Mouse (Mus musculus) limb, embryonic 11.5 days (tissue): Measurements from ENCODE around the gene Eif6. TPM values are rescaled to one million over a fixed set of nuclear protein-coding genes. Genes with fewer than 3 reads are reported as not detected.

Experiments used
- ATAC-seq: fragments of 200-750 bp; cut with Nextera tagmentation; 2 replicates; pipeline ENCODE4 v1.8.0; 2017; ENCODE audit warnings: low read depth; ENCODE audit not compliant: insufficient number of reproducible peaks, low FRiP score, low TSS enrichment
- DNase-seq: peaks from one replicate; pipeline ENCODE4 v3.0.0-alpha.2; 2015; ENCODE audit warnings: low spot score
- H3K27ac ChIP-seq: fragments of 300-500 bp; sonication (generic); replicated peaks from 2 replicates; pipeline ENCODE4 v1.5.1; 2014; ENCODE audit warnings: low read depth, mild to moderate bottlenecking, low read length
- H3K27me3 ChIP-seq: fragments of 300-500 bp; sonication (generic); 2 replicates; pipeline ENCODE4 v1.6.1; 2014; ENCODE audit warnings: mild to moderate bottlenecking, low read length, mixed read lengths; ENCODE audit not compliant: control insufficient read depth, insufficient read depth
- H3K36me3 ChIP-seq: fragments of 300-500 bp; sonication (generic); 2 replicates; pipeline ENCODE4 v1.6.1; 2014; ENCODE audit warnings: mild to moderate bottlenecking, low read length, moderate library complexity, mixed read lengths; ENCODE audit not compliant: control insufficient read depth, insufficient read depth
- H3K4me1 ChIP-seq: fragments of 300-500 bp; sonication (generic); 2 replicates; pipeline ENCODE4 v1.6.1; 2014; ENCODE audit warnings: low read length, mixed read lengths; ENCODE audit not compliant: control insufficient read depth, insufficient read depth
- H3K4me2 ChIP-seq: fragments of 300-500 bp; sonication (generic); 2 replicates; pipeline ENCODE4 v1.6.1; 2014; ENCODE audit warnings: low read depth, mild to moderate bottlenecking, moderate library complexity; ENCODE audit not compliant: severe bottlenecking
- H3K4me3 ChIP-seq: fragments of 300-500 bp; sonication (generic); 2 replicates; pipeline ENCODE4 v1.5.1; 2014; ENCODE audit warnings: low read depth, low read length
- H3K9ac ChIP-seq: fragments of 300-500 bp; sonication (generic); 2 replicates; pipeline ENCODE4 v1.6.1; 2014; ENCODE audit warnings: mild to moderate bottlenecking, low read length
- H3K9me3 ChIP-seq: fragments of 300-500 bp; sonication (generic); 2 replicates; pipeline ENCODE4 v1.6.1; 2016; ENCODE audit warnings: low read length; ENCODE audit not compliant: control insufficient read depth
- WGBS: fragments of 180-500 bp; shearing (Covaris S2); extraction: QIAGEN DNeasy Blood & Tissue Kit; methylation state at CpG from one replicate; pipeline ENCODE4 v1.1.7; 2014; 5-methylcytosine and 5-hydroxymethylcytosine counted together
- polyA plus RNA-seq: library from polyadenylated mRNA; unstranded; fragments of >200 nt; fragmentation: Nextera tagmentation; extraction: Ambion mirVana; gene quantifications from 2 replicates; pipeline ENCODE4 v1.2.1, GENCODE M21; 2014

The Eif6 gene
- polyA plus RNA-seq = 201 and 215 TPM in 2 replicates

DNA sequence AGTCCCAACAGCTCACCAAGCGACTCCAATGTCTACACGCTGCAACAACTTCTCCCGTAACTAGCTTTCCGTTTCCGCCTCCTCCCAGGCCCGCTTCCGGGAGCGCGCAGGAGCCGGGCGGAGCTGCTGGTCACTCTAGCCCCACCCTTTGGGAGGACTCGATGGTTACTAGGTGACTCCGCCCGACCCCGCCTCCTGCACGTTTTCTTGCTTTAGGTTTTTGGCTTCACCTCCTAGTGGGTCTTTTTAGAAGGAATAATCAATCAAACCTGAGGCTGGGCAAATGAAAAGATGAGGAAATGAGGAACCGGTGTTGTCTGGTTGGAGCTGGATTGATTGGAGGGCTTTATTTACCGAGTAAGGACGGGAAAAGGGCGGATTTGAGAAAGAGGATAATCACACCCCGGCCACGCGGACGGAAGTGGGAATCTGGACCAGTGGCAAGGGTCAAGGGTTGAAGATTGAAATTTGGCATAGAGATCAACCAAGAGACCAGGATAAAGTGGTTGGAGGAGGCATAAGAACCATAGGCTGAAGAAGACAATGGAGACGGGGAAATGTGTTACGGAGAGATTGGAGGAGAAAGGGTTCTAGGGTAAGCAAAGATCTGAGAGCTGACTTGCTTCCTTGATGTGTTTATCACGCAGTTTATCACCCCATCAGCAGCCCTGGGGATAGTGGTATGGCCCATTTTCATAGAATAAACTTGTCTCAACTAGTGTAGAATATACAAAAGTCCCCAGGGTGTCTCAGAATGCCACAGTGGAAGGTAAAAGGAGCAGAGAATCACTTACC lies at the start of gene Eif6:
Eif6 (minus strand) TSS at position 296 of the 795 bp plus-strand sequence.
- Histone ChIP-seq H3K4me3 (peak within 1 kb of the TSS; percentile 87), H3K4me2 (peak within 1 kb of the TSS; percentile 69), H3K9ac (peak within 1 kb of the TSS; percentile 63), H3K4me1 (0 out of 2 replicates have a peak, but pooled peaks cover 3% of the 10 kb centered on the region), H3K36me3 (peaks cover 9% of the 10 kb centered on the region), H3K9me3 (no peaks in the 10 kb centered on the region), H3K27me3 (no peaks in the 10 kb centered on the region), H3K27ac (no peak within 1 kb of the TSS; the same call in 1 of the 2 replicates)
- peak; percentile 94 for DNase-seq
- peak; percentile 86; the same call in 1 of the 2 replicates for ATAC-seq
- 3% methylated on average over 27 of the region's 27 CpGs for WGBS

DNA sequence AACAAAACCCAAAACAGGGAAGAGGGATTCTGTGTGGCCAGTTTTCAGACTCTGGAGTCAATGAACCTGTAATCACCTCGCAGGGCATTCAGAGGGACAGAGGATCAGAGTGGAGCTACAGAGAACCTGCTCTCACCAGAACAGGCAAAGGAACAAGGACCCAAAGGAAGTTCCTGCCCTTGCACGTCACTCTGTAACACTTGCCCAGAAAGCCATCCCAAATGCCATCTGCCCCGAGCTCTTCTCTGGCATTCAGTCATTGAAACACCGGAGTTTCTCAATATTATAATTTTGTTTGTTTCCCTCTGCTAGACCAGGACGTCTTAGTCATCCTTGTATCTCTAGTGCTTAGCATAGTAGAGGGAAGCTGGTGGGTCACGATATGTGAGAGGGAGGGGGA lies 46.9 kb upstream of the Eif6 start:
- no peak overlapping the region for H3K4me3 ChIP-seq
- DNase-seq = no peak
- no peak overlapping the region for H3K4me2 ChIP-seq
- H3K36me3 ChIP-seq = peaks cover 9% of the 10 kb centered on the region
- no peak overlapping the region; the same call in 1 of the 2 replicates for H3K9ac ChIP-seq
- no peaks in the 10 kb centered on the region for H3K27me3 ChIP-seq
- WGBS = 89% methylated on average over 6 of the region's 6 CpGs
- peaks cover 3% of the 10 kb centered on the region for H3K4me1 ChIP-seq
- no peak overlapping the region; the same call in 1 of the 2 replicates for H3K27ac ChIP-seq
- no peak for ATAC-seq
- H3K9me3 ChIP-seq = no peaks in the 10 kb centered on the region

DNA sequence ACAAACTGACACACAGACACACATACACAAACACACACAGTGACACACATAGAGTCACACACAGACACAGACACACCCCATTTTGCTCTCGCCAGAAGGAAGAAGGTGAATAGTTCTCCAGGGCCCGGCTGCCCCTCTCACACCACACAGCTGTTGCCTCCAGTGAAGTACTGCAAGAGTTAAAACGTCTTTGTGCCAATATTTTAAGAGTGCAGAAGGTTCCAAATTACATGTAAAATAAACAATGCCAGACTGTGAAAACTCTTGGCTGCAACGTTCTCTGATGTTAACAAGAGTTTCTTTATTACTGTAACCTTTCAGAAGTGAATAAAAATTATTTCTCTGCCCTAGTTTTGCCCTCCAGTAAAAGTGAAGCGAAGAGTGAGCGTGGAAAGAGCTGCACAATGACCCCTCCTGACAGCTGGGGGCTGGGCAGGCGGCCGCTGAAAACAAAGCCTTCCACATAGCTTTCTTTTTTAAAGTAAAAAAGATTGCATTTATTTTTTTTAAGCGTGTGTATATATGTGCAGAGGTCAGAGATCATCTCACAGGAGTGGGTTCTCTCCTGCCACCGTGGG lies 46.3 kb upstream of the Eif6 start:
- Histone ChIP-seq H3K36me3 (peaks cover 9% of the 10 kb centered on the region), H3K9ac (no peak overlapping the region), H3K27me3 (no peaks in the 10 kb centered on the region), H3K4me2 (no peak overlapping the region), H3K27ac (no peak overlapping the region; the same call in 1 of the 2 replicates), H3K4me1 (peaks cover 3% of the 10 kb centered on the region), H3K4me3 (no peak overlapping the region), H3K9me3 (no peaks in the 10 kb centered on the region)
- DNase-seq (no peak), ATAC-seq (no peak)
- WGBS = 69% methylated on average over 10 of the region's 10 CpGs

DNA sequence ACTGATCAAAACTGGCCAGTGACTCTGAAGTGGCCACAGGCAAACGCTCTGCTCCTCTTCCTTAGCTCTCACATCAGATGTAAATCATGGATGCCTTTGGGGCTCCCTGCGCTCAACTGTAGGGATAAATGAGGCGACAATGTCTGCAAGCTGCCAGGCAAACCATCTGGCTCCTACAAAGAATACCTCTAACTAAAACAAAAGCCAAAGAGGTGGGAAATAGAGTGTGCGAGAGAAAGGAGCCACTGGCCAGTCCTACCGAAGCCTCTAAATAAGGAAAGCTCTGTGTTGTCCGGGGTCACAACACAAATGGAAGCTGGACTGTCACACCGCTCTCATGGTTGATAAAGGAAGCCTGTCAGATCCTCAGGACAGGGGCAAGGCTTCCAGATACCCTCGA lies 45.8 kb upstream of the Eif6 start:
- no peak overlapping the region for H3K4me3 ChIP-seq
- no peak overlapping the region for H3K4me2 ChIP-seq
- DNase-seq (no peak), ATAC-seq (no peak)
- no peaks in the 10 kb centered on the region for H3K9me3 ChIP-seq
- H3K36me3 ChIP-seq = peaks cover 9% of the 10 kb centered on the region
- no peaks in the 10 kb centered on the region for H3K27me3 ChIP-seq
- H3K27ac ChIP-seq = no peak overlapping the region; the same call in 1 of the 2 replicates
- WGBS = 84% methylated on average over 8 of the region's 8 CpGs
- H3K9ac ChIP-seq = no peak overlapping the region
- H3K4me1 ChIP-seq = peaks cover 3% of the 10 kb centered on the region

DNA sequence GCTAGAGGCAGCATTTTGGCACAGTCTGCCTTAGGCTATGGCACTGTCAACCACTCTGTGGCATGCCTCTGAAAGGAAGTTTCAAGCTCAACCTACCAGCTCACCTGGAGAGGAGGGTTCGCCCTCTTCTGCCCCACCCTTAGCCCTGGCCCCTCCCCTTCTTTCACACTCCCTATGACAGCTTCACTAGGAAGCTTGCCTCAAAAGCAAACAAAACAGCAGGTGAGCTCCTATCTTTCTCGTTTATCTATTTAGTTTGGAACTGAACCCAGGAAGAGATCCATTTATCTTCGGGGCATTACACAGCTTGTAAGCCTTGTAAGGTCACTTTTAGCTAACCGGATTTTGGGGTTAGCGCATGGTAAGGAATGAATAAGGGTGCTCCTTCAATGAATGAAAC lies 43.0 kb upstream of the Eif6 start:
- no peaks in the 10 kb centered on the region for H3K9me3 ChIP-seq
- ATAC-seq = no peak
- no peak overlapping the region for H3K4me3 ChIP-seq
- no peak for DNase-seq
- H3K27ac ChIP-seq = no peak overlapping the region
- H3K4me2 ChIP-seq = no peak overlapping the region
- H3K4me1 ChIP-seq = peaks cover 3% of the 10 kb centered on the region
- WGBS = 75% methylated on average over 5 of the region's 5 CpGs
- no peak overlapping the region for H3K9ac ChIP-seq
- no peaks in the 10 kb centered on the region for H3K27me3 ChIP-seq
- H3K36me3 ChIP-seq = peaks cover 7% of the 10 kb centered on the region

DNA sequence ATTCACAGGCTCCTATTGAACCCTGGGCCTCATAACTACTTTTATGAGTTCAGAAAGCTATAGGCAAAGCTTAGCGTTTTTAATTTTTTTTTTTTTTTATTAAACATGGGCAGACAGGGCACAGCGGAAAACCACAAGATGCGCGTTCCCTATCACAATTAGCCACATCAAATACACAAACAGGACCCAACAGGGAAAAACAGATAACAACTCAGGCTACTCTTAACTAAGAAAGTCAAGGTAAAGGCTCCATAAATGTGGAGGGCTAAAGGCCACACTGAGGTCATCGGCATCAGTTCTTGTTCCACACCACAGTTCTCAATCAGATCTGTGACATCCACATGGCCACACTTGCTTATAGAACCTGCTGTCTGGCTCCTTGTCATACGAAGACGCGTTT lies 41.6 kb upstream of the Eif6 start:
- H3K27ac ChIP-seq = no peak overlapping the region
- DNase-seq (no peak), ATAC-seq (no peak)
- H3K4me3 ChIP-seq = no peak overlapping the region
- H3K4me1 ChIP-seq = peaks cover 6% of the 10 kb centered on the region
- H3K36me3 ChIP-seq = 0 out of 2 replicates have a peak, but pooled peaks cover 2% of the 10 kb centered on the region
- no peak overlapping the region for H3K9ac ChIP-seq
- 96% methylated on average over 8 of the region's 8 CpGs for WGBS
- no peaks in the 10 kb centered on the region for H3K27me3 ChIP-seq
- H3K4me2 ChIP-seq = no peak overlapping the region
- no peaks in the 10 kb centered on the region for H3K9me3 ChIP-seq

DNA sequence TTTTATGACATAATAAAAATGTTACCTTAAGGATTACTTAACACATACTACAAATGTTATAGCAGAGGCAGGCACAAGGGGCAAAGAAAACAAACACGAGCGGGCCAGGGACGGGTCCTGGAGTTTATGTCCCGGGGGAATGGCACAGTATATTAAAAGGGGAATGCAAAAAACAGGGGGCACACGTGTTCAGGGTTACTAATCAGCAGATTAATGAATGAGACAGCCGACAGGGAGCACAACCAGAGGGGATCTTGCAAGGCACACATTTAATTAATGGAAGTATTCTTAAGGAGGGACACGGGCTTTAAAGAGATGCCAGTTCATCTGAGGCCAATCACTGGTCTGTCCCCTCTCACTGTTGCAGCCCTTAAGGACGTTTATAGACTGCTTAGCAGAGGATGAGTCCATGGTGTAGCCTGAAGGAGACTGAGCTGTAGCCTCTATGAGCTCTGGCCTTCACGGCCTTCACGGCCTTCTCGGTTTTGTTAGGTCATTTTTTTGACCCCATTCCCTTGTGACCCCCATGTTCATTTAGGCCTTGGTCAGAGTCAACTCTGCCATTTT lies 36.7 kb upstream of the Eif6 start:
- 19% methylated on average over 11 of the region's 11 CpGs for WGBS
- Histone ChIP-seq H3K4me2 (peak overlapping the region; percentile 16; the same call in 1 of the 2 replicates), H3K36me3 (no peaks in the 10 kb centered on the region), H3K27me3 (no peaks in the 10 kb centered on the region), H3K9me3 (no peaks in the 10 kb centered on the region), H3K4me3 (no peak overlapping the region), H3K4me1 (peaks cover 12% of the 10 kb centered on the region), H3K9ac (no peak overlapping the region), H3K27ac (no peak overlapping the region)
- DNase-seq (peak; percentile 69), ATAC-seq (peak; percentile 89)

DNA sequence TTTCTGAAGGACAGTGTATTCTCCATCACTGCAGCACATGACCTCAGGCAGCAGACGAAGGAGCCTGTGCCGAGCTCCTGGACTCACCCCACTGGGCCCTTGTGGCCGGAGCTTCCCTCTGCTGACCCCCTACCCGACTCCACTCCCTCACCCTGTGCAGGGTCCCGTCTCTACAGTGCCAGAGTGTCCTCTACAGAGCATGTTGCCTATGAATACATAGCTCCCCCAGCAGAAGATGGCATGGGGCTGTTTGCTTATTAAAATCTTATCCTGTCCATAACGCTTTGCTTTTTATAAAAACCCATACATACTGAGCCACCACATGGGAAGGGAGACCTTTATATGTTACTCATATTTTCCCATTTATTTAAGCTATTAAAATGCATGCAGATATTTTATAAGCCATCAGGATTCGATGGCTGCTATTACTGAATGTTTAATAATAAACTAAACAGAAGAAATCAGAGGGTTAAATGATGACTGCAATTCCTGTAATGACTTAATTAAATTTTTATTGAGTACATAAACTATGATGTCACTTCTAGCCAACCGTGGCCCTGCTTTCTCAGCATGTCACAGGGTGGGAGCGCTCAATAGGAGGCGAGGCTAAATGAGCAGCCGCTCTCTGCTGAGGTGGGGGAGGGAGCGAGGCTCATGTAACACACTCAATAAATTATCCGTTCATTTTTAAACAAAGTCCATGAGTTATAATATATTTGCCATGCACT lies 36.0 kb upstream of the Eif6 start:
- peaks cover 12% of the 10 kb centered on the region for H3K4me1 ChIP-seq
- DNase-seq (peak; percentile 22), ATAC-seq (peak; percentile 90)
- no peak overlapping the region; the same call in 1 of the 2 replicates for H3K27ac ChIP-seq
- peak overlapping the region; percentile 16; the same call in 1 of the 2 replicates for H3K4me2 ChIP-seq
- no peak overlapping the region for H3K9ac ChIP-seq
- no peaks in the 10 kb centered on the region for H3K27me3 ChIP-seq
- WGBS = 45% methylated on average over 13 of the region's 13 CpGs
- H3K36me3 ChIP-seq = 0 out of 2 replicates have a peak, but pooled peaks cover 2% of the 10 kb centered on the region
- H3K4me3 ChIP-seq = no peak overlapping the region
- no peaks in the 10 kb centered on the region for H3K9me3 ChIP-seq
